Mouse (Mus musculus): ENCODE data around the gene Nwd1. TPM values are rescaled to one million over a fixed set of nuclear protein-coding genes. Genes with fewer than 3 reads are reported as not detected.
A peak's percentile ranks its signal among the peaks of the same experiment; 100 is the strongest.

Gene Nwd1
- polyA plus RNA-seq, 1 experiment = 0.05 TPM

GRCm38 (mm10) chr8:72728636-72729035, 82.1 kb downstream of the Nwd1 start:
- peaks cover 11% of the 10 kb centered on the region for H3K79me2 ChIP-seq (ENCODE audit: control insufficient read depth, insufficient read depth)
- peaks cover 8% of the 10 kb centered on the region for H3K79me3 ChIP-seq (ENCODE audit: low read depth)
- H3K36me3 ChIP-seq (ENCODE audit: control insufficient read depth, insufficient read depth) = peaks cover 75% of the 10 kb centered on the region
- no peaks in the 10 kb centered on the region for H3K27me3 ChIP-seq (ENCODE audit: control insufficient read depth, insufficient read depth, insufficient read length)
- H3ac ChIP-seq (ENCODE audit: control insufficient read depth, insufficient read length, low read depth) = no peak overlapping the region
- no peak overlapping the region for H3K4me3 ChIP-seq (ENCODE audit: insufficient read depth, poor library complexity, severe bottlenecking)
- TF ChIP-seq MAX (IDR thresholded peaks at IDR 0.05) = no peak
- no peak for TF ChIP-seq USF1 (IDR thresholded peaks at IDR 0.05; ENCODE audit: low read depth)
- no peak for TF ChIP-seq CTCF (IDR thresholded peaks at IDR 0.05; ENCODE audit: control insufficient read depth, insufficient read depth, insufficient read length)
- no peak for TF ChIP-seq MYOD1 (IDR thresholded peaks at IDR 0.05; ENCODE audit: control insufficient read depth, insufficient read length, low read depth)
- no peak for TF ChIP-seq MYOG (IDR thresholded peaks at IDR 0.05; ENCODE audit: control insufficient read depth, extremely low read depth, insufficient read length)
- no peak for TF ChIP-seq CEBPB (IDR thresholded peaks at IDR 0.05; ENCODE audit: low read depth)
- no peak for TF ChIP-seq FOSL1 (IDR thresholded peaks at IDR 0.05; ENCODE audit: insufficient read depth, low read length, poor library complexity, severe bottlenecking)

- peaks cover 78% of the 10 kb centered on the region for H3K36me3 ChIP-seq (ENCODE audit: control insufficient read depth, insufficient read depth)
- peaks cover 1% of the 10 kb centered on the region for H3K79me3 ChIP-seq (ENCODE audit: low read depth)
- no peaks in the 10 kb centered on the region for H3K79me2 ChIP-seq (ENCODE audit: control insufficient read depth, insufficient read depth)
- H3K4me3 ChIP-seq (ENCODE audit: insufficient read depth, poor library complexity, severe bottlenecking) = no peak overlapping the region
- H3ac ChIP-seq (ENCODE audit: control insufficient read depth, insufficient read length, low read depth) = no peak overlapping the region
- no peak for TF ChIP-seq CTCF (IDR thresholded peaks at IDR 0.05; ENCODE audit: control insufficient read depth, insufficient read depth, insufficient read length)
- no peak for TF ChIP-seq FOSL1 (IDR thresholded peaks at IDR 0.05; ENCODE audit: insufficient read depth, low read length, poor library complexity, severe bottlenecking)
- TF ChIP-seq USF1 (IDR thresholded peaks at IDR 0.05; ENCODE audit: low read depth) = no peak
- no peak for TF ChIP-seq CEBPB (IDR thresholded peaks at IDR 0.05; ENCODE audit: low read depth)
- no peak for TF ChIP-seq MYOG (IDR thresholded peaks at IDR 0.05; ENCODE audit: control insufficient read depth, extremely low read depth, insufficient read length)
- no peak for TF ChIP-seq MYOD1 (IDR thresholded peaks at IDR 0.05; ENCODE audit: control insufficient read depth, insufficient read length, low read depth)
- no peak for TF ChIP-seq MAX (IDR thresholded peaks at IDR 0.05)
- no peaks in the 10 kb centered on the region for H3K27me3 ChIP-seq (ENCODE audit: control insufficient read depth, insufficient read depth, insufficient read length)
These were observed 88.5 kb downstream of the Nwd1 start for GRCm38 (mm10) chr8:72735001-72735400.

- no peak overlapping the region for H3ac ChIP-seq (ENCODE audit: control insufficient read depth, insufficient read length, low read depth)
- peaks cover 1% of the 10 kb centered on the region for H3K79me3 ChIP-seq (ENCODE audit: low read depth)
- no peaks in the 10 kb centered on the region for H3K79me2 ChIP-seq (ENCODE audit: control insufficient read depth, insufficient read depth)
- TF ChIP-seq MAX (IDR thresholded peaks at IDR 0.05) (no peak), FOSL1 (IDR thresholded peaks at IDR 0.05; ENCODE audit: insufficient read depth, low read length, poor library complexity, severe bottlenecking) (no peak), MYOD1 (IDR thresholded peaks at IDR 0.05; ENCODE audit: control insufficient read depth, insufficient read length, low read depth) (no peak), USF1 (IDR thresholded peaks at IDR 0.05; ENCODE audit: low read depth) (no peak), CEBPB (IDR thresholded peaks at IDR 0.05; ENCODE audit: low read depth) (no peak), CTCF (IDR thresholded peaks at IDR 0.05; ENCODE audit: control insufficient read depth, insufficient read depth, insufficient read length) (no peak), MYOG (IDR thresholded peaks at IDR 0.05; ENCODE audit: control insufficient read depth, extremely low read depth, insufficient read length) (no peak)
- peaks cover 64% of the 10 kb centered on the region for H3K36me3 ChIP-seq (ENCODE audit: control insufficient read depth, insufficient read depth)
- H3K4me3 ChIP-seq (ENCODE audit: insufficient read depth, poor library complexity, severe bottlenecking) = no peak overlapping the region
- no peaks in the 10 kb centered on the region for H3K27me3 ChIP-seq (ENCODE audit: control insufficient read depth, insufficient read depth, insufficient read length)
These were observed 90.4 kb downstream of the Nwd1 start for GRCm38 (mm10) chr8:72736868-72737267.

GRCm38 (mm10) chr8:72746061-72746460, 99.5 kb downstream of the Nwd1 start:
- no peaks in the 10 kb centered on the region for H3K27me3 ChIP-seq (ENCODE audit: control insufficient read depth, insufficient read depth, insufficient read length)
- H3K79me2 ChIP-seq (ENCODE audit: control insufficient read depth, insufficient read depth) = no peaks in the 10 kb centered on the region
- no peak overlapping the region for H3K4me3 ChIP-seq (ENCODE audit: insufficient read depth, poor library complexity, severe bottlenecking)
- peaks cover 82% of the 10 kb centered on the region for H3K36me3 ChIP-seq (ENCODE audit: control insufficient read depth, insufficient read depth)
- TF ChIP-seq CTCF (IDR thresholded peaks at IDR 0.05; ENCODE audit: control insufficient read depth, insufficient read depth, insufficient read length) (peak; percentile 69), MAX (IDR thresholded peaks at IDR 0.05) (no peak), MYOG (IDR thresholded peaks at IDR 0.05; ENCODE audit: control insufficient read depth, extremely low read depth, insufficient read length) (no peak), USF1 (IDR thresholded peaks at IDR 0.05; ENCODE audit: low read depth) (no peak)
- no peaks in the 10 kb centered on the region for H3K79me3 ChIP-seq (ENCODE audit: low read depth)
- no peak overlapping the region for H3ac ChIP-seq (ENCODE audit: control insufficient read depth, insufficient read length, low read depth)

- Histone ChIP-seq H3K79me2 (ENCODE audit: control insufficient read depth, insufficient read depth) (no peaks in the 10 kb centered on the region), H3K79me3 (ENCODE audit: low read depth) (no peaks in the 10 kb centered on the region), H3ac (ENCODE audit: control insufficient read depth, insufficient read length, low read depth) (no peak overlapping the region), H3K36me3 (ENCODE audit: control insufficient read depth, insufficient read depth) (peaks cover 76% of the 10 kb centered on the region), H3K27me3 (ENCODE audit: control insufficient read depth, insufficient read depth, insufficient read length) (no peaks in the 10 kb centered on the region), H3K4me3 (ENCODE audit: insufficient read depth, poor library complexity, severe bottlenecking) (no peak overlapping the region)
- no peak for TF ChIP-seq CEBPB (IDR thresholded peaks at IDR 0.05; ENCODE audit: low read depth)
- TF ChIP-seq FOSL1 (IDR thresholded peaks at IDR 0.05; ENCODE audit: insufficient read depth, low read length, poor library complexity, severe bottlenecking) = no peak
- TF ChIP-seq MYOG (IDR thresholded peaks at IDR 0.05; ENCODE audit: control insufficient read depth, extremely low read depth, insufficient read length) = no peak
- no peak for TF ChIP-seq USF1 (IDR thresholded peaks at IDR 0.05; ENCODE audit: low read depth)
- no peak for TF ChIP-seq MYOD1 (IDR thresholded peaks at IDR 0.05; ENCODE audit: control insufficient read depth, insufficient read length, low read depth)
- no peak for TF ChIP-seq MAX (IDR thresholded peaks at IDR 0.05)
- no peak for TF ChIP-seq CTCF (IDR thresholded peaks at IDR 0.05; ENCODE audit: control insufficient read depth, insufficient read depth, insufficient read length)
These were observed 103.3 kb downstream of the Nwd1 start for GRCm38 (mm10) chr8:72749846-72750245.

GRCm38 (mm10) chr8:72750266-72750665, 103.8 kb downstream of the Nwd1 start:
- H3K4me3 ChIP-seq (ENCODE audit: insufficient read depth, poor library complexity, severe bottlenecking) = no peak overlapping the region

More at GRCm38 (mm10) chr8:72750266-72750665, 103.8 kb downstream of the Nwd1 start:
- Histone ChIP-seq H3ac (ENCODE audit: control insufficient read depth, insufficient read length, low read depth) (no peak overlapping the region), H3K79me3 (ENCODE audit: low read depth) (no peaks in the 10 kb centered on the region), H3K27me3 (ENCODE audit: control insufficient read depth, insufficient read depth, insufficient read length) (no peaks in the 10 kb centered on the region), H3K36me3 (ENCODE audit: control insufficient read depth, insufficient read depth) (peaks cover 73% of the 10 kb centered on the region), H3K79me2 (ENCODE audit: control insufficient read depth, insufficient read depth) (no peaks in the 10 kb centered on the region)
- TF ChIP-seq CTCF (IDR thresholded peaks at IDR 0.05; ENCODE audit: control insufficient read depth, insufficient read depth, insufficient read length) (no peak), FOSL1 (IDR thresholded peaks at IDR 0.05; ENCODE audit: insufficient read depth, low read length, poor library complexity, severe bottlenecking) (no peak), MAX (IDR thresholded peaks at IDR 0.05) (no peak), MYOG (IDR thresholded peaks at IDR 0.05; ENCODE audit: control insufficient read depth, extremely low read depth, insufficient read length) (no peak), MYOD1 (IDR thresholded peaks at IDR 0.05; ENCODE audit: control insufficient read depth, insufficient read length, low read depth) (no peak), CEBPB (IDR thresholded peaks at IDR 0.05; ENCODE audit: low read depth) (no peak), USF1 (IDR thresholded peaks at IDR 0.05; ENCODE audit: low read depth) (no peak)

All from C2C12 (cell line).